Mouse (Mus musculus) stomach, postnatal 0 days (tissue): ENCODE results near the gene Wsb1. TPM values are rescaled to one million over a fixed set of nuclear protein-coding genes. Genes with fewer than 3 reads are reported as not detected.
A peak's percentile ranks its signal among the peaks of the same experiment; 100 is the strongest.

ENCODE experiments used
- ATAC-seq: fragments of 200-750 bp; cut with Nextera tagmentation; 2 replicates; pipeline ENCODE4 v1.8.0; 2017; ENCODE audit not compliant: low FRiP score, low TSS enrichment
- DNase-seq: peaks from one replicate; pipeline ENCODE4 v3.0.0-alpha.2; 2016; ENCODE audit warnings: low spot score
- H3K27ac ChIP-seq: fragments of 300-500 bp; sonication (generic); replicated peaks from 2 replicates; pipeline ENCODE4 v1.5.1; 2014; ENCODE audit warnings: mild to moderate bottlenecking, control low read depth
- H3K27me3 ChIP-seq: fragments of 300-500 bp; sonication (generic); 2 replicates; pipeline ENCODE4 v1.6.1; 2014; ENCODE audit warnings: low read length; ENCODE audit not compliant: control insufficient read depth, insufficient read depth
- H3K36me3 ChIP-seq: fragments of 300-500 bp; sonication (generic); 2 replicates; pipeline ENCODE4 v1.6.1; 2014; ENCODE audit warnings: low read length, mixed read lengths; ENCODE audit not compliant: control insufficient read depth, insufficient read depth
- H3K4me1 ChIP-seq: fragments of 300-500 bp; sonication (generic); replicated peaks from 2 replicates; pipeline ENCODE4 v1.6.1; 2014; ENCODE audit warnings: antibody characterized with exemption; ENCODE audit not compliant: control insufficient read depth, insufficient read depth
- H3K4me2 ChIP-seq: fragments of 300-500 bp; sonication (generic); replicated peaks from 2 replicates; pipeline ENCODE4 v1.6.1; 2014; ENCODE audit warnings: low read depth, mild to moderate bottlenecking, control low read depth, moderate library complexity
- H3K4me3 ChIP-seq: fragments of 300-500 bp; sonication (generic); 2 replicates; pipeline ENCODE4 v1.5.1; 2014; ENCODE audit warnings: low read depth, low read length, control low read depth
- H3K9ac ChIP-seq: fragments of 300-500 bp; sonication (generic); 2 replicates; pipeline ENCODE4 v1.6.1; 2014; ENCODE audit warnings: mild to moderate bottlenecking, low read length, control low read depth, mixed read lengths
- H3K9me3 ChIP-seq: fragments of 300-500 bp; sonication (generic); 2 replicates; pipeline ENCODE4 v1.6.1; 2016; ENCODE audit warnings: low read length; ENCODE audit not compliant: control insufficient read depth
- CTCF ChIP-seq: IDR thresholded peaks from 2 replicates; pipeline ENCODE4 v1.5.1; 2016; ENCODE audit warnings: antibody characterized with exemption, low read depth, mild to moderate bottlenecking, moderate library complexity
- EP300 ChIP-seq: optimal IDR thresholded peaks from 2 replicates; pipeline ENCODE3; 2016; ENCODE audit warnings: antibody characterized with exemption
- WGBS: fragments of 180-500 bp; shearing (Covaris S2); extraction: QIAGEN DNeasy Blood & Tissue Kit; methylation state at CpG from one replicate; pipeline ENCODE4 v1.1.7; 2014; 5-methylcytosine and 5-hydroxymethylcytosine counted together
- polyA plus RNA-seq: library from polyadenylated mRNA; unstranded; fragments of >200 nt; fragmentation: Nextera tagmentation; extraction: Ambion mirVana; gene quantifications from 2 replicates; pipeline ENCODE4 v1.2.1, GENCODE M21; 2015

The Wsb1 gene
- polyA plus RNA-seq, 1 experiment from 2014 or later = 53.6 TPM

DNA sequence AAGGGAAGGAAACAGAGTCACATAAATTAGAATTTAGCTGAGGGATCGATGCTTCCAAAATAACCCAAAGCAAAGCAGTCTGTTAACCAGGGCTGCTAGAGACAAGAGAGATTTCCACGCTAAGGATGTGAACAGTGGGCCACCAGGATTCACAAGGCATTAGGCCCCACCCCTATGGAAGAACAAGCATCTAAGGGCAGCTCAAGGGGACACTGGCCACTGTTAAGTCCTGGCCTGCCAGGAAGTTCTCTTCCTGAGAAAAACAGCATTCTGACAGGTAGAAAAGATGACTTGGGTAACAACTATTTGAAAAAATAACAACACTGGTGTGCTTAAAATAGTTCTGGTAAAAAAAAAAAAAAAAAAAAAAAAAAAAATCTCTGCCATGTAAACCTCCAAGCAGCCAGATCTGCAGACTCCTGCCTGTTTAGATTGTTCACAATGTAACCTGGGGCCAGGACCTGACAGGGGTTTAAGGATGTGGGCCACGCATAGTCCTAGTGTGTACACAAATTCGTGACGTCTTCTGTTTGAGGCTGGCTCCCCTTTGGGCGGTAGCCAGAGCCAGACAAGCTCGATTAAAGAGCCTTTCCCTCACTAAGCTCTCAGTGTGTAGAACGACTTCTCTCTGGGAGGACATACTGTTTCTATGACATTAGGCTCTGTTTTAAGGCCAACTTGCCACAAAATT, 35.4 kb downstream of the Wsb1 start:
- H3K9me3 ChIP-seq = no peaks in the 10 kb centered on the region
- DNase-seq (peak; percentile 34), ATAC-seq (peak; percentile 46)
- no peak overlapping the region for H3K9ac ChIP-seq
- H3K4me3 ChIP-seq = no peak overlapping the region
- no peak for TF ChIP-seq EP300
- H3K4me2 ChIP-seq = no peak overlapping the region
- no peaks in the 10 kb centered on the region for H3K36me3 ChIP-seq
- no peaks in the 10 kb centered on the region for H3K27me3 ChIP-seq
- no peaks in the 10 kb centered on the region for H3K4me1 ChIP-seq
- WGBS = 35% methylated on average over 8 of the region's 8 CpGs
- H3K27ac ChIP-seq = peak overlapping the region; percentile 30; the same call in 1 of the 2 replicates

- Histone ChIP-seq H3K27ac (no peak overlapping the region), H3K36me3 (no peaks in the 10 kb centered on the region), H3K9me3 (no peaks in the 10 kb centered on the region), H3K27me3 (no peaks in the 10 kb centered on the region), H3K9ac (no peak overlapping the region), H3K4me3 (no peak overlapping the region), H3K4me2 (no peak overlapping the region), H3K4me1 (no peaks in the 10 kb centered on the region)
- WGBS = 92% methylated on average over 1 of the region's 1 CpGs
- DNase-seq (no peak), ATAC-seq (no peak)
- TF ChIP-seq CTCF (peak; percentile 32; the same call in 1 of the 2 replicates), EP300 (no peak)
These were observed 36.4 kb downstream of the Wsb1 start for GRCm38 (mm10) chr11:79218061-79218460.

- Histone ChIP-seq H3K9ac (no peak overlapping the region), H3K36me3 (no peaks in the 10 kb centered on the region), H3K4me2 (no peak overlapping the region), H3K4me3 (no peak overlapping the region), H3K27me3 (no peaks in the 10 kb centered on the region), H3K27ac (no peak overlapping the region), H3K9me3 (no peaks in the 10 kb centered on the region), H3K4me1 (no peaks in the 10 kb centered on the region)
- no peak for TF ChIP-seq EP300
- TF ChIP-seq CTCF = no peak
- 47% methylated on average over 6 of the region's 6 CpGs for WGBS
- DNase-seq (peak; percentile 28), ATAC-seq (no peak)
These were observed 37.3 kb downstream of the Wsb1 start for GRCm38 (mm10) chr11:79217133-79217532.

GRCm38 (mm10) chr11:79215539-79215938, 38.9 kb downstream of the Wsb1 start:
- Histone ChIP-seq H3K9me3 (no peaks in the 10 kb centered on the region), H3K36me3 (no peaks in the 10 kb centered on the region), H3K4me1 (no peaks in the 10 kb centered on the region), H3K27me3 (no peaks in the 10 kb centered on the region), H3K27ac (peak overlapping the region; percentile 49), H3K4me3 (no peak overlapping the region), H3K4me2 (no peak overlapping the region), H3K9ac (no peak overlapping the region)
- DNase-seq (no peak), ATAC-seq (no peak)
- TF ChIP-seq EP300 (no peak), CTCF (no peak)
- 51% methylated on average over 2 of the region's 2 CpGs for WGBS

DNA sequence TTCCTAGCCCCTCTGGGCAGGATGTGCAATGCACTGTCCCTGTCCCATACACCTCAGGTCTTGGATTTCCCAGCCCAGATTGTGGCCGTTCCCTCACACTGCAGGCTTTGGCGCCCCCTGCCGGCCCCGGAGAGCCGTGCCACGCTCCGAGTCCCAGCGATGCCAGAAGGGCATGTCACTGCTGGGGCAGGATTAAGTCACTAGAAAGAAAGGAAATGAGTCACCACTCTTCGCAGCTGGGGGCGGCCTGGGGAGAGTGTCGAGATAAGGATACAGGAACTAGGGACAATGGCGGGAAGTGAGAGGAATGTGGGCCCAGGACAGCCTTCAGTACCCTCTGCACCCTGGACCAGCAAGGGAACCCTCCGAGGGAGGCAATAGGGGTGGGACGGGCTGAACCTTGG, 40.5 kb downstream of the Wsb1 start:
- WGBS = 10% methylated on average over 14 of the region's 14 CpGs

GRCm38 (mm10) chr11:79209882-79210471, 44.5 kb downstream of the Wsb1 start:
- TF ChIP-seq EP300 (no peak), CTCF (no peak)
- Histone ChIP-seq H3K9ac (no peak overlapping the region), H3K9me3 (no peaks in the 10 kb centered on the region), H3K4me3 (no peak overlapping the region), H3K27me3 (no peaks in the 10 kb centered on the region), H3K27ac (no peak overlapping the region), H3K4me1 (no peaks in the 10 kb centered on the region), H3K36me3 (no peaks in the 10 kb centered on the region), H3K4me2 (no peak overlapping the region)
- no peak for ATAC-seq
- DNase-seq = no peak
- 65% methylated on average over 5 of the region's 5 CpGs for WGBS

More for the DNA sequence above, 40.5 kb downstream of the Wsb1 start:
- H3K9ac ChIP-seq = no peak overlapping the region; the same call in 1 of the 2 replicates
- H3K4me2 ChIP-seq = peak overlapping the region; percentile 20; the same call in 1 of the 2 replicates
- H3K9me3 ChIP-seq = no peaks in the 10 kb centered on the region
- no peaks in the 10 kb centered on the region for H3K36me3 ChIP-seq
- H3K27me3 ChIP-seq = no peaks in the 10 kb centered on the region
- DNase-seq (peak; percentile 94), ATAC-seq (peak; percentile 97)
- H3K4me3 ChIP-seq = no peak overlapping the region
- TF ChIP-seq CTCF (peak; percentile 100), EP300 (no peak)
- H3K4me1 ChIP-seq = no peaks in the 10 kb centered on the region
- H3K27ac ChIP-seq = peak overlapping the region; percentile 45; the same call in 1 of the 2 replicates
